Mouse (Mus musculus): ENCODE measurements around the gene Ugt2b35.

- TF ChIP-seq REST (IDR thresholded peaks at IDR 0.05; ENCODE audit: insufficient read depth, insufficient read length) (no peak), POLR2A (IDR thresholded peaks at IDR 0.05; ENCODE audit: insufficient read length, low read depth) (no peak), POLR2AphosphoS2 (IDR thresholded peaks at IDR 0.05; ENCODE audit: insufficient read length, low read depth) (no peak), MAX (IDR thresholded peaks at IDR 0.05; ENCODE audit: low read depth) (no peak), CEBPB (IDR thresholded peaks at IDR 0.05; ENCODE audit: insufficient read depth, poor library complexity, severe bottlenecking) (no peak), MYOG (IDR thresholded peaks at IDR 0.05; ENCODE audit: control insufficient read depth in 1 of 3, insufficient read depth in 1 of 3, insufficient read length in 2 of 3, low read depth in 2 of 3) (no peak), E2F4 (IDR thresholded peaks at IDR 0.05; ENCODE audit: insufficient read depth) (no peak)
Observed at GRCm38 (mm10) chr5:87004735-87005134, 4.1 kb downstream of the Ugt2b35 start.

Data from myocyte (in vitro differentiated cells).